Mouse (Mus musculus) heart, adult 2 months (tissue): ENCODE measurements around the gene Adgrd1.

ENCODE experiments used
- CTCF ChIP-seq: fragments of 200-600 bp; IDR thresholded peaks from 2 replicates; pipeline ENCODE4 v1.8.1; 2022; ENCODE audit warnings: antibody characterized with exemption, mild to moderate bottlenecking, moderate library complexity
- POLR2A ChIP-seq: fragments of 200-500 bp; IDR thresholded peaks from 2 replicates; pipeline ENCODE4 v1.6.1; 2011; ENCODE audit warnings: mild to moderate bottlenecking, low read depth, low read length, control low read depth; ENCODE audit not compliant: insufficient read depth

- TF ChIP-seq CTCF, result no peak
- no peak for TF ChIP-seq POLR2A
Observed at GRCm38 (mm10) chr5:129054675-129055284, 41.8 kb upstream of the Adgrd1 start.
